Mouse (Mus musculus): Measurements from ENCODE around the gene Actl6b.
A peak's percentile ranks its signal among the peaks of the same experiment; 100 is the strongest.

The Actl6b gene

GRCm38 (mm10) chr5:137553411-137553837 lies at the start of gene Actl6b:
Gene Actl6b (plus strand): TSS chr5:137553517.
- peak; percentile 14 to 35 for DNase-seq (ENCODE audit: low spot score in 2 of 2)

- no peak for DNase-seq (ENCODE audit: low spot score in 2 of 2)
Observed at GRCm38 (mm10) chr5:137504041-137504440, 49.3 kb upstream of the Actl6b start.

- peak; percentile 87 to 88 for DNase-seq (ENCODE audit: low spot score in 2 of 2)
Observed at GRCm38 (mm10) chr5:137510014-137510501, 43.3 kb upstream of the Actl6b start.

GRCm38 (mm10) chr5:137510573-137511390 lies 42.5 kb upstream of the Actl6b start:
- DNase-seq (ENCODE audit: low spot score in 2 of 2), result no peak

GRCm38 (mm10) chr5:137511706-137512105 lies 41.6 kb upstream of the Actl6b start:
- no peak for DNase-seq (ENCODE audit: low spot score in 2 of 2)

GRCm38 (mm10) chr5:137512847-137513794 lies 40.2 kb upstream of the Actl6b start:
- no peak for DNase-seq (ENCODE audit: low spot score in 2 of 2)

- no peak for DNase-seq (ENCODE audit: low spot score in 2 of 2)
Observed at GRCm38 (mm10) chr5:137513951-137514721, 39.2 kb upstream of the Actl6b start.

GRCm38 (mm10) chr5:137514811-137515210 lies 38.5 kb upstream of the Actl6b start:
- DNase-seq (ENCODE audit: low spot score in 2 of 2), result no peak

- DNase-seq (ENCODE audit: low spot score in 2 of 2), result no peak
Observed at GRCm38 (mm10) chr5:137518436-137518835, 34.9 kb upstream of the Actl6b start, which contains the start of gene Gigyf1. Gene Gigyf1 (plus strand): TSS chr5:137518548.

- DNase-seq (ENCODE audit: low spot score in 2 of 2), result no peak
Observed at GRCm38 (mm10) chr5:137519691-137520550, 33.4 kb upstream of the Actl6b start.

- DNase-seq (ENCODE audit: low spot score in 2 of 2), result no peak
Observed at GRCm38 (mm10) chr5:137521861-137522260, 31.5 kb upstream of the Actl6b start.

GRCm38 (mm10) chr5:137522711-137523110 lies 30.6 kb upstream of the Actl6b start:
- DNase-seq (ENCODE audit: low spot score in 2 of 2), result no peak

GRCm38 (mm10) chr5:137523396-137524250 lies 29.7 kb upstream of the Actl6b start:
- DNase-seq (ENCODE audit: low spot score in 2 of 2), result no peak

GRCm38 (mm10) chr5:137524251-137524515 lies 29.1 kb upstream of the Actl6b start:
- DNase-seq (ENCODE audit: low spot score in 2 of 2), result no peak

GRCm38 (mm10) chr5:137524671-137525070 lies 28.6 kb upstream of the Actl6b start:
- DNase-seq (ENCODE audit: low spot score in 2 of 2), result no peak

- DNase-seq (ENCODE audit: low spot score in 2 of 2), result no peak
Observed at GRCm38 (mm10) chr5:137525511-137525910, 27.8 kb upstream of the Actl6b start.

GRCm38 (mm10) chr5:137526192-137526936 lies 27.0 kb upstream of the Actl6b start:
- no peak for DNase-seq (ENCODE audit: low spot score in 2 of 2)

- no peak for DNase-seq (ENCODE audit: low spot score in 2 of 2)
Observed at GRCm38 (mm10) chr5:137527413-137527812, 25.9 kb upstream of the Actl6b start.
